Mouse (Mus musculus) cortical plate, adult 2 months (tissue): ENCODE data around the gene Rnf168. TPM values are rescaled to one million over a fixed set of nuclear protein-coding genes. Genes with fewer than 3 reads are reported as not detected.

ENCODE experiments used
- H3K27ac ChIP-seq: fragments of 200-500 bp; 2 replicates; pipeline ENCODE4 v1.5.1; 2012; ENCODE audit warnings: low read length, control low read depth, inconsistent platforms; ENCODE audit not compliant: insufficient read depth
- H3K4me1 ChIP-seq: fragments of 200-500 bp; 2 replicates; pipeline ENCODE4 v1.6.1; 2011; ENCODE audit warnings: low read length; ENCODE audit not compliant: control insufficient read depth, insufficient read depth
- H3K4me3 ChIP-seq: fragments of 200-500 bp; 2 replicates; pipeline ENCODE4 v1.5.1; 2011; ENCODE audit warnings: mild to moderate bottlenecking, low read length, control low read depth; ENCODE audit not compliant: insufficient read depth
- CTCF ChIP-seq: fragments of 200-500 bp; IDR thresholded peaks from 2 replicates; pipeline ENCODE4 v1.5.1; 2011; ENCODE audit warnings: mild to moderate bottlenecking, control low read depth, low read length; ENCODE audit not compliant: insufficient read depth; ENCODE audit errors: extremely low read depth
- POLR2A ChIP-seq: fragments of 200-500 bp; IDR thresholded peaks from 2 replicates; pipeline ENCODE4 v1.6.1; 2011; ENCODE audit warnings: mild to moderate bottlenecking, low read length, control low read depth; ENCODE audit not compliant: insufficient read depth; ENCODE audit errors: extremely low read depth
- polyA plus RNA-seq: library from polyadenylated mRNA; depleted of rRNA; stranded (reverse); fragments of >200 nt; gene quantifications from 2 replicates; pipeline ENCODE4 v1.2.3, GENCODE M21; 2012

Gene Rnf168
- polyA plus RNA-seq, 1 experiment, result 16.4 TPM

DNA sequence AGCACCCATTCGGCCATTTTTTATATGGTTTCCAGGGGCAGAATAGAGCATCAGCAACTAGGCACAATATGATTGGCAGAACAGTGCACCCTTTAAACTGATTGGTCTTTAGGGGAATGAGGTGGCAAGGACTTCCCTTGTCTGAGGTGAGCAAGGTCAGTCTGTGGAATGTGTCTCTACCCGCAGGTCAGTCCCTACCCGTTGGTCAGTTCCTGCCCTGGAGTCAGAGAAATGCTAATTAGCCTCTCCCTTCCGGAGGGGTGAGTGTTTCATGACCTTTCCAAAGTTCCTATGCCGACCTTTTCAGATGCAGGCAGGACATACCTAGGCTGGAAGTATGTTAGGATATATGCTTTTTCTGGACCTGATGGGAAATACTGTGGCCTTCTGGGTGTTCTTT, 35.1 kb downstream of the Rnf168 start:
- no peaks in the 10 kb centered on the region for H3K4me1 ChIP-seq
- TF ChIP-seq POLR2A (no peak), CTCF (no peak)
- no peak overlapping the region for H3K4me3 ChIP-seq
- H3K27ac ChIP-seq, result no peak overlapping the region

DNA sequence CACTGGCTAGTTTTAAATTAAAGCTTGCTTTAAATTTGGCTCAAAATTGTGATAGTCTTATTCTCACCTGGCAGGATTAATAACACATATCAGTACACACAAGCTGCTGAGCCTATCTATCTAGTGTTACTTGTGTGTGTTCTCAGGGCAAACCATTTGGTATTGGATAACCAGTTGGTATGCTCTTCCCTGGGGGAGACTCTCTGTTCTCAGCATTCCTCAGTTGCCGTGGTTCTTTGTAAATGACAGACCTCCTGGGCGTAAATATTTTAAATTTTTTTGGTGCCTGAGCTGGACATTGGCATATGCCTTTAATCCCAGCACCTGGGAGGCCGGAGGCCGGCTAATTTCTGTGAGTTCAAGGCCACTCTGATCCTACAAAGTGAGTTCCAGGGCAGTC, 35.6 kb downstream of the Rnf168 start:
- no peak overlapping the region for H3K27ac ChIP-seq
- no peak overlapping the region for H3K4me3 ChIP-seq
- TF ChIP-seq POLR2A (no peak), CTCF (no peak)
- H3K4me1 ChIP-seq, result no peaks in the 10 kb centered on the region

DNA sequence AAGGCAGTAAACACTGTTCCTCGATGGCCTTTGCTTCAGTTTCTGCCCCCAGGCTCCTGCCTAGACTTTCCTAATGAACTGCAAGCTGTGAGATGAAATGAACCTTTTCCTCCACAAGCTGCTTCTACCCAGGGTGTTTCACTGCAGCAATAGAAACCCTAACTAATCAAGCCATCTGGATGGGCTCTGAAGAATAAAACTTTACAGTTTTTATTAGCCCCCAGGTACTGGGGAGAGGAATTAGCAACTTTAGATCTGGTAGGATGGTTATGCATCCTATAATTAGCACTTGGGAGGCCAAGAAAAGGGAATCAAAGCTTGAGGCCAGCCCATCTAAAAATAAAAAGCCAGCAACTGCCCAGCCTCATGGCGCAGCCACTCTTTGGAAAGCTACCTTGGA, 39.3 kb downstream of the Rnf168 start:
- H3K4me3 ChIP-seq, result no peak overlapping the region
- no peak for TF ChIP-seq CTCF
- TF ChIP-seq POLR2A, result no peak
- no peak overlapping the region for H3K27ac ChIP-seq
- H3K4me1 ChIP-seq, result no peaks in the 10 kb centered on the region

DNA sequence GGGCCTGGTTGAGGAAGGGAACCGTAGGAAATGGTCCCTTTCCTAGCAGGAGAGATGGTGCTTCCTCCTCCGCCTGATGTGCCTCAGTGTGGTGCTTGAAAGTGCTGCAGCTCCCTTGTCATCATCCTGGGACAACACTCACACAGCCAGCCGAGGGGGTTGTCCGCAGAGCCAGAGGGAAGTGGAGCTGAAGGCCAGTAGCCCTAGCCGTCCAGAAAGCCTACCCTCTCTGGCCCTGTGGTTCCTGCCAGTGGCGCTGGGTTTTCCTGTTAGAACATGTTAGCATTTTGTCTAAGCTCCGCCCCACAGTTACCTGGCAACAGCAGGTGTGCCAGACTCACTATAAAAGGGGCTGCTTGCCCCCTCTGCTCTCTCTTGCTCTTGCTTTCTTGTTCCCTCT, 46.7 kb downstream of the Rnf168 start:
- TF ChIP-seq CTCF, result no peak
- no peak for TF ChIP-seq POLR2A
- Histone ChIP-seq H3K4me1 (no peaks in the 10 kb centered on the region), H3K4me3 (no peak overlapping the region), H3K27ac (no peak overlapping the region)

DNA sequence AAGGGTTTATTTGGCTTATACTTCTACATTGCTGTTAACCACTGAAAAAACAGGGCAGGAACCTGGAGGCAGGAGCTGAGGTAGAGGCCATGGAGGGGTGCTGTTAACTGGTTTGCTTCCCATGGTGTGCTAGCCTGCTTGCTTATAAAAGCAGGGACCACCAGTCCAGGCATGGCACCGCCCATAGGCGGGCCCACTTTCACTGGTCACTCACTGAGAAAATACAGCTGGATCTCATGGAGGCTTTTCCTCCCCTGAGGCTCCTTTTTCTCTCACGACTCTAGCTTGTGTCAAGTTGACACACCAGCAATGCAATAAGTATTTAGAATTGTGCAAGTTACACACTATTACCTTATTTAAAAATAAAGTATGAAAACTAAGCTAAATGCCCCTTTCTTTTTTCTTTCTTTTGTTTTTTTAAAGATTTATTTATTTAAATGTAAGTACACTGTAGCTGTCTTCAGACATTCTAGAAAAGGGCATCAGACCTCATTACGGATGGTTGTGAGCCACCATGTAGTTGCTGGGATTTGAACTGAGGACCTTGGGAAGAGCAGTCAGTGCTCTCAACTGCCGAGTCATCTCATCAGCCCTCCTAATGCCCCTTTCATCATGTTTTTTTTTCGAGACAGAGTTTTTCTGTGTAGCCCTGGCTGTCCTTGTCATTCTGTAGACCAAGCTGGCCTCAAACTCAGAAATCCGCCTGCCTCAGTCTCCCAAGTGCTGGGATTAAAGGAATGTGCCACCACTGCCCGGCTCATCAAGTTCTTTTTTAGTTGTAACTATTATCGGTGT, 53.8 kb downstream of the Rnf168 start:
- no peak for TF ChIP-seq CTCF
- no peak for TF ChIP-seq POLR2A
- Histone ChIP-seq H3K27ac (no peak overlapping the region), H3K4me3 (no peak overlapping the region; the same call in 1 of the 2 replicates), H3K4me1 (peaks cover 3% of the 10 kb centered on the region; the same call in 1 of the 2 replicates)

DNA sequence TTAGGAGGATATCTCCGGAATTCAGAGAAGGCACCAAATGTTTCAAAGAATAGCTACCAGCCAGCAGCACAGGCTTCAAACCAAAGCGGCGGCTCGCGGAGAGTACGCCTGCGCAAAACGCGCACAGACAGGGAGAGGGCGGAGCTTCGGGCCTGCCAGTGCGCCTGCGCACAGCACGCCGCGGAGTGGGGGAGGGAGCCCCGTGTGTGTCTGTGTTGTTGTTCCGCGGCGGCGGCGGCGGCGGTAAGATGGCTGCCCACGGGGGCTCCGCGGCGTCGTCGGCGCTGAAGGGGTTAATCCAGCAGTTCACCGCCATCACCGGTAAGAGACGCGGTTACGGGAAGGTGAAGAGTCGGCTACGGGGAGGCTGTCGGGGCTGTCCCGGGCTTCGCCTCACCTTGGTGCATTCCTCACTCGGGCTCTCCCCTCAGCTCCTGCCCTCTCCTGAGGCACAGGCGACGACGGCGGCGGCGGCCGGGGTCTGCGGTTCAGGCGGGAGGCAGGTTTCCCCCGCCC, 54.8 kb downstream of the Rnf168 start, which contains the start of gene Ubxn7:
TSS of gene Ubxn7 (plus strand) at position 218 of the 516 bp plus-strand sequence.
- peaks cover 5% of the 10 kb centered on the region; the same call in 1 of the 2 replicates for H3K4me1 ChIP-seq
- TF ChIP-seq POLR2A (peak; percentile 78), CTCF (no peak)
- peak within 1 kb of the TSS; percentile 89 for H3K4me3 ChIP-seq
- peak within 1 kb of the TSS; percentile 90; the same call in 1 of the 2 replicates for H3K27ac ChIP-seq

DNA sequence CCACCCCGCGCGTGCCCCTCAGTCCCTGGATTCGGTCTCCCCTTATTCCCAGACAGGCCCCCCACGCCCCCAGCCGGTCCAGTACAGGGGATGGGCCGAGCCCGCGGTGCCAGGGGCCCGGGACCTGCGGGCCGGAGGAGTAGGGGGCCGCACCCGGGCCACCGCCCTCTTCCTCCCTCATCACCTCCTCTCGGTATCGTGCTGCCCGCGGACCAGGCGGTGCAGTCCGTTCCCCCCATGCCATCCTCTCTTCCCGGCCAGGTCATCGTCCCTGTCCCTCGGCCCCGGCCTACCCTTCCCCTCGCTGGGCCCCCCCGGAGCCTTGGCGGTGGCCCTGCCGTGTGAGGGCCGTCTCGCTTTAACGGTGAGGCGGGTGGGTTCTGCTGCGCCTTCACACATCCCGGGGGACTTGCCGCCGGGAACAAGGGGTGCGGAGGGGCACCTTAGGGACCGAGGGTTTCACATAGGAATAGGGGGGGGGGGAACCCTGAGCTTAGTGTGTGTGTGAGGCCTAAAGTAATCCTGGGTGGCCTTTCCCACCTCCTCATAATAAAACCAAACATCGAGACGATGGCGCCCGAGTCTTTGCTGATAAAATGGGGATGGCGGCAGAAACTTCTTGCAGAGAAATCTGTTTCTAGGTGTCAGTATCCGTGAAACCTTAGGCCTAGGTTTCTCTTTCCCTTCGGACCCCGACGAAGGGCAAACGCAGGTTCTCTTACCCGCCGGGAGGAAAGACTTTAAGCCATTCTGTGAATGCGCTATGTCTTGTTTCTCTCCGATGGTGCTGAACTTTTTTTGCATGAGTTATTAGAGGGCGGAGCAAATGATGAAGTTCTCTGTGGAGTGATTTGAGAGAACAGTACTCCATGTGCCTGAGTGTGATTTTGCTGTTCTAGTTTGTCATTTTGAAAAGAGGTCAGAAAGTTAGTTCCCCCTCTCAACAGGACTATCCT, 55.6 kb downstream of the Rnf168 start:
- H3K4me1 ChIP-seq, result peaks cover 5% of the 10 kb centered on the region; the same call in 1 of the 2 replicates
- H3K4me3 ChIP-seq, result peak overlapping the region; percentile 89
- TF ChIP-seq CTCF (no peak), POLR2A (no peak)
- H3K27ac ChIP-seq, result 0 out of 2 replicates have a peak overlapping the region, but pooled peaks have one; percentile 90

DNA sequence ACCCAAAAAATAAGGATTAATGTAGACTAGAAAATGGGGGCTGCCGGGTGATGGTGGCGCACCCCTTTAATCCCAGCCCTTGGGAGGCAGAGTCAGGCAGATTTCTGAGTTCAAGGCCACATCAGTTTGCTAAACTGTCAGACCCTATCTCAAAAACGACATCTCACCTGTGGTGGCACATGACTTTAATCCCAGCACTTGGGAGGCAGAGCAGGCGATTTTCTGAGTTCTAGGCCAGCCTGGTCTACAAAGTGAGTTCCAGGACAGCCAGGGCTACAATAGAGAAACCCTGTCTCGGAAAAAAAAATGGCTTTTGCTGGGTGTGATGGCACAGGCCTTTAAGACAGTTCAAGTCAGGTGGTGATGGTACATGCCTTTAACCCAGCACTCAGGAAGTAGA, 57.9 kb downstream of the Rnf168 start:
- TF ChIP-seq POLR2A (no peak), CTCF (no peak)
- H3K4me1 ChIP-seq, result peaks cover 5% of the 10 kb centered on the region; the same call in 1 of the 2 replicates
- no peak overlapping the region for H3K4me3 ChIP-seq
- H3K27ac ChIP-seq, result no peak overlapping the region
